Mouse (Mus musculus): Measurements from ENCODE around the gene Mafg.

GRCm38 (mm10) chr11:120578024-120578693 is 55.2 kb downstream of the Mafg start:
- TF ChIP-seq CTCF (conservative IDR thresholded peaks at IDR 0.05; ENCODE audit: low read length) (no peak), POU5F1 (IDR thresholded peaks at IDR 0.05; ENCODE audit: borderline replicate concordance, low read length) (no peak)

All from E14TG2a.4 (cell line).